Mouse (Mus musculus) lung, embryonic 16.5 days (tissue): Measurements from ENCODE around the gene Paox. TPM values are rescaled to one million over a fixed set of nuclear protein-coding genes. Genes with fewer than 3 reads are reported as not detected.

Experiments
- ATAC-seq: fragments of 200-750 bp; cut with Nextera tagmentation; 2 replicates; pipeline ENCODE4 v1.8.0; 2017; ENCODE audit warnings: low read depth, mild to moderate bottlenecking, moderate library complexity
- H3K27ac ChIP-seq: fragments of 300-500 bp; sonication (generic); 2 replicates; pipeline ENCODE4 v1.5.1; 2014; ENCODE audit warnings: mild to moderate bottlenecking, control low read depth, low read length
- H3K27me3 ChIP-seq: fragments of 300-500 bp; sonication (generic); 2 replicates; pipeline ENCODE4 v1.6.1; 2014; ENCODE audit warnings: low read depth, low read length, mixed read lengths; ENCODE audit not compliant: control insufficient read depth, insufficient read depth
- H3K36me3 ChIP-seq: fragments of 300-500 bp; sonication (generic); 2 replicates; pipeline ENCODE4 v1.6.1; 2014; ENCODE audit warnings: low read length; ENCODE audit not compliant: control insufficient read depth, insufficient read depth
- H3K4me1 ChIP-seq: fragments of 300-500 bp; sonication (generic); replicated peaks from 2 replicates; pipeline ENCODE4 v1.6.1; 2014; ENCODE audit warnings: low read length, mixed read lengths; ENCODE audit not compliant: control insufficient read depth, insufficient read depth
- H3K4me2 ChIP-seq: fragments of 300-500 bp; sonication (generic); 2 replicates; pipeline ENCODE4 v1.6.1; 2014; ENCODE audit warnings: low read depth, low read length, control low read depth
- H3K4me3 ChIP-seq: fragments of 300-500 bp; sonication (generic); 2 replicates; pipeline ENCODE4 v1.5.1; 2014; ENCODE audit warnings: mild to moderate bottlenecking, low read length, control low read depth
- H3K9ac ChIP-seq: fragments of 300-500 bp; sonication (generic); 2 replicates; pipeline ENCODE4 v1.6.1; 2014; ENCODE audit warnings: low read length, control low read depth
- H3K9me3 ChIP-seq: fragments of 300-500 bp; sonication (generic); 2 replicates; pipeline ENCODE4 v1.6.1; 2016; ENCODE audit warnings: low read length; ENCODE audit not compliant: control insufficient read depth
- WGBS: fragments of 180-500 bp; shearing (Covaris S2); extraction: QIAGEN DNeasy Blood & Tissue Kit; methylation state at CpG from one replicate; pipeline ENCODE4 v1.1.7; 2014; 5-methylcytosine and 5-hydroxymethylcytosine counted together
- polyA plus RNA-seq: library from polyadenylated mRNA; unstranded; fragments of >200 nt; fragmentation: Nextera tagmentation; extraction: Ambion mirVana; gene quantifications from 2 replicates; pipeline ENCODE4 v1.2.1, GENCODE M21; 2015

Gene Paox
- polyA plus RNA-seq, 1 experiment from 2014 or later: 21.3 TPM

GRCm38 (mm10) chr7:140153829-140154217 lies 38.2 kb downstream of the Paox start:
- no peak overlapping the region for H3K4me2 ChIP-seq
- no peaks in the 10 kb centered on the region for H3K36me3 ChIP-seq
- H3K4me1 ChIP-seq: peaks cover 3% of the 10 kb centered on the region; the same call in 1 of the 2 replicates
- H3K4me3 ChIP-seq: no peak overlapping the region
- no peak overlapping the region for H3K27ac ChIP-seq
- 28% methylated on average over 4 of the region's 4 CpGs for WGBS
- H3K27me3 ChIP-seq: peaks cover 27% of the 10 kb centered on the region
- ATAC-seq: no peak
- H3K9ac ChIP-seq: no peak overlapping the region
- no peaks in the 10 kb centered on the region for H3K9me3 ChIP-seq

GRCm38 (mm10) chr7:140154218-140154927 lies 38.8 kb downstream of the Paox start, which contains the start of gene Sprn:
Gene Sprn, minus strand, starts transcription at chr7:140154877.
- H3K4me3 ChIP-seq: 0 out of 2 replicates have a peak within 1 kb of the TSS, but pooled peaks have one; percentile 5
- ATAC-seq: no peak
- H3K4me1 ChIP-seq: peaks cover 3% of the 10 kb centered on the region; the same call in 1 of the 2 replicates
- peak within 1 kb of the TSS; percentile 22; the same call in 1 of the 2 replicates for H3K4me2 ChIP-seq
- H3K27me3 ChIP-seq: peaks cover 28% of the 10 kb centered on the region
- no peaks in the 10 kb centered on the region for H3K9me3 ChIP-seq
- H3K9ac ChIP-seq: no peak within 1 kb of the TSS
- no peaks in the 10 kb centered on the region for H3K36me3 ChIP-seq
- 6% methylated on average over 28 of the region's 28 CpGs for WGBS
- no peak within 1 kb of the TSS for H3K27ac ChIP-seq

- 71% methylated on average over 3 of the region's 3 CpGs for WGBS
- no peak overlapping the region for H3K4me2 ChIP-seq
- H3K4me1 ChIP-seq: no peaks in the 10 kb centered on the region
- ATAC-seq: no peak
- H3K9ac ChIP-seq: no peak overlapping the region
- no peaks in the 10 kb centered on the region for H3K36me3 ChIP-seq
- H3K27ac ChIP-seq: no peak overlapping the region
- H3K9me3 ChIP-seq: no peaks in the 10 kb centered on the region
- peaks cover 5% of the 10 kb centered on the region; the same call in 1 of the 2 replicates for H3K27me3 ChIP-seq
- no peak overlapping the region for H3K4me3 ChIP-seq
Observed at GRCm38 (mm10) chr7:140160363-140160762, 44.8 kb downstream of the Paox start.

- Histone ChIP-seq H3K4me2 (no peak within 1 kb of the TSS), H3K9me3 (no peaks in the 10 kb centered on the region), H3K4me1 (no peaks in the 10 kb centered on the region), H3K36me3 (no peaks in the 10 kb centered on the region), H3K27me3 (no peaks in the 10 kb centered on the region), H3K27ac (no peak within 1 kb of the TSS), H3K9ac (no peak within 1 kb of the TSS), H3K4me3 (no peak within 1 kb of the TSS)
- ATAC-seq: no peak
- 72% methylated on average over 7 of the region's 7 CpGs for WGBS
Observed at GRCm38 (mm10) chr7:140164664-140165063, 49.1 kb downstream of the Paox start, which contains the start of gene Olfr522. Gene Olfr522, minus strand, starts transcription at chr7:140164764.

- Histone ChIP-seq H3K4me1 (no peaks in the 10 kb centered on the region), H3K27me3 (no peaks in the 10 kb centered on the region), H3K27ac (no peak overlapping the region), H3K36me3 (no peaks in the 10 kb centered on the region), H3K9me3 (no peaks in the 10 kb centered on the region), H3K4me2 (no peak overlapping the region), H3K9ac (no peak overlapping the region), H3K4me3 (no peak overlapping the region)
- ATAC-seq: no peak
- WGBS: 57% methylated on average over 1 of the region's 1 CpGs
Observed at GRCm38 (mm10) chr7:140167950-140168349, 52.4 kb downstream of the Paox start.

- Histone ChIP-seq H3K9ac (no peak overlapping the region), H3K4me1 (no peaks in the 10 kb centered on the region), H3K36me3 (no peaks in the 10 kb centered on the region), H3K27ac (no peak overlapping the region), H3K27me3 (no peaks in the 10 kb centered on the region), H3K9me3 (no peaks in the 10 kb centered on the region), H3K4me3 (no peak overlapping the region), H3K4me2 (no peak overlapping the region)
- no peak for ATAC-seq
- 62% methylated on average over 4 of the region's 4 CpGs for WGBS
Observed at GRCm38 (mm10) chr7:140169386-140169785, 53.8 kb downstream of the Paox start.

GRCm38 (mm10) chr7:140170863-140171262 lies 55.3 kb downstream of the Paox start:
- Histone ChIP-seq H3K9ac (no peak overlapping the region), H3K4me3 (no peak overlapping the region), H3K27me3 (no peaks in the 10 kb centered on the region), H3K36me3 (no peaks in the 10 kb centered on the region), H3K4me2 (no peak overlapping the region), H3K27ac (no peak overlapping the region), H3K9me3 (no peaks in the 10 kb centered on the region), H3K4me1 (no peaks in the 10 kb centered on the region)
- WGBS: 90% methylated on average over 3 of the region's 3 CpGs
- no peak for ATAC-seq

- Histone ChIP-seq H3K27ac (no peak within 1 kb of the TSS), H3K4me2 (no peak within 1 kb of the TSS), H3K4me3 (no peak within 1 kb of the TSS), H3K27me3 (no peaks in the 10 kb centered on the region), H3K36me3 (no peaks in the 10 kb centered on the region), H3K9ac (no peak within 1 kb of the TSS), H3K4me1 (no peaks in the 10 kb centered on the region), H3K9me3 (no peaks in the 10 kb centered on the region)
- ATAC-seq: no peak
- WGBS: 42% methylated on average over 1 of the region's 1 CpGs
Observed at GRCm38 (mm10) chr7:140172936-140173335, 57.3 kb downstream of the Paox start, which contains the start of gene Olfr523. Gene Olfr523, plus strand, starts transcription at chr7:140173217.

GRCm38 (mm10) chr7:140179176-140179575 lies 63.6 kb downstream of the Paox start:
- no peak for ATAC-seq
- WGBS: 84% methylated on average over 2 of the region's 2 CpGs
- Histone ChIP-seq H3K27me3 (no peaks in the 10 kb centered on the region), H3K4me2 (no peak overlapping the region), H3K4me3 (no peak overlapping the region), H3K36me3 (no peaks in the 10 kb centered on the region), H3K9ac (no peak overlapping the region), H3K4me1 (no peaks in the 10 kb centered on the region), H3K9me3 (no peaks in the 10 kb centered on the region), H3K27ac (no peak overlapping the region)
